Mouse (Mus musculus) naive thymus-derived CD4-positive, alpha-beta T cell, adult 2 months (primary cell): ENCODE results near the gene Vav3.

Source experiments
- DNase-seq: peaks from one replicate; pipeline ENCODE4 v3.0.0-alpha.2; 2011; ENCODE audit warnings: low read depth

Vav3 gene

GRCm38 (mm10) chr3:109352690-109353089, 12.2 kb downstream of the Vav3 start:
- no peak for DNase-seq

GRCm38 (mm10) chr3:109353814-109354213, 13.4 kb downstream of the Vav3 start:
- DNase-seq, result no peak

GRCm38 (mm10) chr3:109355158-109355557, 14.7 kb downstream of the Vav3 start:
- no peak for DNase-seq

- no peak for DNase-seq
Observed at GRCm38 (mm10) chr3:109360746-109361145, 20.3 kb downstream of the Vav3 start.

GRCm38 (mm10) chr3:109361882-109362281, 21.4 kb downstream of the Vav3 start:
- peak; percentile 48 for DNase-seq

- DNase-seq, result peak; percentile 20
Observed at GRCm38 (mm10) chr3:109362310-109362709, 21.9 kb downstream of the Vav3 start.

GRCm38 (mm10) chr3:109363522-109363921, 23.1 kb downstream of the Vav3 start:
- no peak for DNase-seq

- DNase-seq, result no peak
Observed at GRCm38 (mm10) chr3:109365875-109366274, 25.4 kb downstream of the Vav3 start.

GRCm38 (mm10) chr3:109366411-109366851, 26.0 kb downstream of the Vav3 start:
- DNase-seq, result no peak

GRCm38 (mm10) chr3:109368383-109369289, 28.2 kb downstream of the Vav3 start:
- DNase-seq, result no peak

GRCm38 (mm10) chr3:109371576-109371975, 31.1 kb downstream of the Vav3 start:
- DNase-seq, result peak; percentile 66

- DNase-seq, result peak; percentile 37
Observed at GRCm38 (mm10) chr3:109372678-109373077, 32.2 kb downstream of the Vav3 start.

- no peak for DNase-seq
Observed at GRCm38 (mm10) chr3:109378278-109378677, 37.8 kb downstream of the Vav3 start.

- no peak for DNase-seq
Observed at GRCm38 (mm10) chr3:109378684-109379083, 38.2 kb downstream of the Vav3 start.

- no peak for DNase-seq
Observed at GRCm38 (mm10) chr3:109388730-109389129, 48.3 kb downstream of the Vav3 start.

- DNase-seq, result no peak
Observed at GRCm38 (mm10) chr3:109401527-109401926, 61.1 kb downstream of the Vav3 start.

GRCm38 (mm10) chr3:109411294-109411693, 70.8 kb downstream of the Vav3 start:
- no peak for DNase-seq

- no peak for DNase-seq
Observed at GRCm38 (mm10) chr3:109420403-109420802, 80.0 kb downstream of the Vav3 start.

- peak; percentile 48 for DNase-seq
Observed at GRCm38 (mm10) chr3:109421019-109421418, 80.6 kb downstream of the Vav3 start.

GRCm38 (mm10) chr3:109423440-109424079, 83.1 kb downstream of the Vav3 start:
- no peak for DNase-seq

GRCm38 (mm10) chr3:109431285-109431684, 90.8 kb downstream of the Vav3 start:
- DNase-seq, result no peak

- no peak for DNase-seq
Observed at GRCm38 (mm10) chr3:109438552-109438951, 98.1 kb downstream of the Vav3 start.

- no peak for DNase-seq
Observed at GRCm38 (mm10) chr3:109439253-109439652, 98.8 kb downstream of the Vav3 start.
